Mouse (Mus musculus) bone marrow, adult 2 months (tissue): Measurements from ENCODE around the gene Dpf2.

Experiments
- CTCF ChIP-seq: fragments of 200-500 bp; IDR thresholded peaks from 2 replicates; pipeline ENCODE4 v1.5.1; 2011; ENCODE audit warnings: low read length, control low read depth; ENCODE audit not compliant: control insufficient read depth, insufficient read depth
- POLR2A ChIP-seq: fragments of 200-500 bp; IDR thresholded peaks from 2 replicates; pipeline ENCODE4 v1.6.1; 2011; ENCODE audit warnings: low read depth, mild to moderate bottlenecking, control low read depth, low read length, borderline replicate concordance; ENCODE audit not compliant: control insufficient read depth

GRCm38 (mm10) chr19:5954031-5954710, 41.4 kb upstream of the Dpf2 start:
- no peak for TF ChIP-seq CTCF
- TF ChIP-seq POLR2A, result no peak
